Mouse (Mus musculus): ENCODE results near the gene Cenpe. TPM values are rescaled to one million over a fixed set of nuclear protein-coding genes. Genes with fewer than 3 reads are reported as not detected.

Gene Cenpe
- 9.7 TPM for polyA plus RNA-seq (2015; fragmentation: Illumina TruSeq; extraction: RNeasy Lipid Tissue Mini Kit (QIAGEN cat#74804); ENCODE audit: insufficient read depth, low replicate concordance)

GRCm38 (mm10) chr3:135211805-135212657 is at the start of gene Cenpe:
Cenpe (plus strand) TSS chr3:135212537.

GRCm38 (mm10) chr3:135280669-135281415 is 68.5 kb downstream of the Cenpe start, which contains the start of gene Bdh2:
Bdh2 (plus strand) TSS chr3:135281221.

GRCm38 (mm10) chr3:135307411-135308259 is 95.3 kb downstream of the Cenpe start, which contains the start of gene Slc9b2:
Slc9b2 (plus strand) TSS chr3:135307700.

Other genes with a start within 250 kb of the Cenpe start
- not detected for gene Bdh2, start 68.7 kb downstream of the Cenpe start, polyA plus RNA-seq (2015; fragmentation: Illumina TruSeq; extraction: RNeasy Lipid Tissue Mini Kit (QIAGEN cat#74804); ENCODE audit: insufficient read depth, low replicate concordance)
- 0.57 TPM for gene Slc9b2, start 95.2 kb downstream of the Cenpe start, polyA plus RNA-seq (2015; fragmentation: Illumina TruSeq; extraction: RNeasy Lipid Tissue Mini Kit (QIAGEN cat#74804); ENCODE audit: insufficient read depth, low replicate concordance)
- gene Slc9b1, start 135.5 kb downstream of the Cenpe start, polyA plus RNA-seq (2015; fragmentation: Illumina TruSeq; extraction: RNeasy Lipid Tissue Mini Kit (QIAGEN cat#74804); ENCODE audit: insufficient read depth, low replicate concordance), result not detected
- gene Cisd2, start 211.4 kb downstream of the Cenpe start, polyA plus RNA-seq (2015; fragmentation: Illumina TruSeq; extraction: RNeasy Lipid Tissue Mini Kit (QIAGEN cat#74804); ENCODE audit: insufficient read depth, low replicate concordance), result 86.8 TPM
- gene Ube2d3, start 225.6 kb downstream of the Cenpe start, polyA plus RNA-seq (2015; fragmentation: Illumina TruSeq; extraction: RNeasy Lipid Tissue Mini Kit (QIAGEN cat#74804); ENCODE audit: insufficient read depth, low replicate concordance), result 601 TPM